Mouse (Mus musculus) G1E-ER4 (cell line): ENCODE measurements around the gene Vamp2. TPM values are rescaled to one million over a fixed set of nuclear protein-coding genes. Genes with fewer than 3 reads are reported as not detected.

Source experiments
- GATA1 ChIP-seq: IDR thresholded peaks from one replicate; pipeline ENCODE4 v1.8.0; 2012; ENCODE audit warnings: low read length, inconsistent platforms
- polyA plus RNA-seq: library from polyadenylated mRNA; stranded (reverse); fragments of >175 nt; gene quantifications from 2 replicates; pipeline ENCODE4 v1.2.3, GENCODE M21; 2012

Vamp2 gene
- polyA plus RNA-seq, 1 experiment: 39.6 TPM

DNA sequence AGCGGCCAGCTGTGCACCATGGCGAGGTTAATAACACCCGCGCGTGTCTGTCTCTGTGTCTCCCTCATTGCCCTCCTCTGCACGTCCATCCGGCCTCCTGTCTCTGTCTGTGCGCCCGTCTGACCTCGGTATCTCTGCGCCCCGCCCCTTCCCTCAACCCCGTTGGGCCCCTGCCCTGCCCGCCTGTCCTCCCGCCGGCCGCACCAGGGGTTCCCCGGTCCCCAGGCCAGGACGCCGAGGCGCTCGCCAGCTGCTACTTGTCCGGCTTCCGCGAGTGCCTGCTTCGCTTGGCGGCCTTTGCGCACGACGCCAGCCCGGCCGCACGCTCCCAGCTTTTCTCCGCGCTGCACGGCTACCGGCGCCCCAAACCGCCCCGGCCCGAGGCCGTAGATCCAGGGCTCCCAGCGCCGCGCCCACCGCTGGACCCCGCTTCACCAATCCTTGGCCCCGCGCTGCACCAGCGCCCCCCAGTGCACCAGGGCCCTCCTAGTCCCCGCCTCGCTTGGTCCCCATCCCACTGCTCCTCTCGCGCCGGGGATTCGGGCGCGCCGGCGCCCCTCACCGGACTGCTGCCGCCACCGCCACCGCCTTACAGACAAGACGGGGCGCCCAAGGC lies 34.2 kb downstream of the Vamp2 start, which contains the start of gene 9130213A22Rik:
TSS of gene 9130213A22Rik (minus strand) at position 254 of the 616 bp plus-strand sequence.
- no peak for TF ChIP-seq GATA1

DNA sequence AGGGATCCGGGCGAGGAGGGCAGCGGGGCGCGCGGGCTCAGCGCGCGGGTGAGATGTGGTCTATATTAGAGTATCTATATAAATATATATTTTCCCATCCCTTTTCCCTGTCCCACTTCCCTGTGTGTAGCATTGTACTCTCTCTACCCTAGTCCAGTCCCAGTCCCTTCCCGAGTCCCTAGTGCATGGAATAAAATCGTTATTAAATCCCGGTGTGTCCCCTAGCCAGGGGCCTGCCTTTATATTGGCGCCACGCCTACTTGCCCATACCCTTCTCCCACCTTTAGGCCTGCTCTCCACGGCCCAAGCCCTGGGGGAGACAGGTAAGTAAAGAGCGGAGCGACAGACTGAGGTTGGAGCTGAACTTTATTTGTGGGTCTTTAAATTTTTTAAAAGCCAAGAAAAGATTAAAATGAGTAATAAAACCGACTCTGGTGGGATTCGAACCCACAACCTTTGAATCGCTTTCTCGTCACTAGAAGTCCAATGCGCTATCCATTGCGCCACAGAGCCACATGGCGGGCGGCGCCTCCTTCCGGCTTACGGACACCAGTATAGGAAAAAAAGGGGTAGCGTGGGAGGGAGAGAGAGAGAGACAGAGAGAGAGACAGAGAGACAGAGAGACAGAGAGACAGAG lies 34.9 kb downstream of the Vamp2 start:
- TF ChIP-seq GATA1: no peak

DNA sequence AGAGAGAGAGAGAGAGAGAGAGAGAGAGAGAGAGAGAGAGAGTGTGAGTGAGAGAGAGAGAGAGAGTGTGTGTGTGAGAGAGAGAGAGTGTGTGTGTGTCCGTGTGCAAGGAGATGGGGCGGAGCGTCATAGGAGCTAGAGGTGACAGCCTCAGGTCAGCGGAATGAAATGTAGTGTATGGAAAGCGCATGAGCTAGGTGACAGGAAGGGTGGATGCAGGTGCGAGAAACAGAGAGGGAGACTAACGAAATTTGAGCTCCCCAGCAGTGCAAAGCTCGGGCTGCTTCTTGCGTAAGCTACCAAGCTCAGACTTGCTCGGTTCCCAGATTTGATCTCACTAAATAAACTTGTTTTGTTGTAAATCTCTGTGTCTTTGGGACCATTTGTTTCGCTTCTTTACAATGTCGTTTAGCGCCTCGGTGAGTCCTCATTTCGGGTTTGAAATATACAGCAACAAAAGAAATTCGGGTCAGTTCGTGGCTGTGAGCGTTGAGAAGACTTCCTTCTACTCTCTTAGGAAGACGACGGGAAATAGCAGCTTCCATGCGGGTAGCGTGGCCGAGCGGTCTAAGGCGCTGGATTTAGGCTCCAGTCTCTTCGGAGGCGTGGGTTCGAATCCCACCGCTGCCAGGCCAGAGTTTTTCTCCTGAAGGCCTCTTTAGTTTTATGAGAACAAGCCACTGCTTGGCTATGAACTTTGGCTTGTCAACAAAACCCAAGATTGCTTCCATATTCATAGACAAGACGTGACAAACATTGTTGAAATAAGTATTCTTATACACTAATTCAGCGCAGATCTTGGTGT lies 35.6 kb downstream of the Vamp2 start:
- TF ChIP-seq GATA1: no peak

DNA sequence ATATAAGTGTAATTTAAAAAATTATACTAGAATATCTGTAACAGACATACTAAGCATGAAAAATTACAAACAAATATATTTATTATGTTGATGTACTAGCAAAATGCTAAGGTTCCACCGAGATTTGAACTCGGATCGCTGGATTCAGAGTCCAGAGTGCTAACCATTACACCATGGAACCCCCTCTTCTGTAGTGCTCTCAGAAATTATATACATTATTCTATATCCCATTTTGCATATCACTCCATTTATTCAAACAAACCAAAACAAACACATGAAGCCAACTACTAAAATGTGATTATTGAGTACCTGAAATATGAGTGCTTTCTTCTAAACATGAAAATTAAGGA lies 36.2 kb downstream of the Vamp2 start:
- TF ChIP-seq GATA1: no peak

DNA sequence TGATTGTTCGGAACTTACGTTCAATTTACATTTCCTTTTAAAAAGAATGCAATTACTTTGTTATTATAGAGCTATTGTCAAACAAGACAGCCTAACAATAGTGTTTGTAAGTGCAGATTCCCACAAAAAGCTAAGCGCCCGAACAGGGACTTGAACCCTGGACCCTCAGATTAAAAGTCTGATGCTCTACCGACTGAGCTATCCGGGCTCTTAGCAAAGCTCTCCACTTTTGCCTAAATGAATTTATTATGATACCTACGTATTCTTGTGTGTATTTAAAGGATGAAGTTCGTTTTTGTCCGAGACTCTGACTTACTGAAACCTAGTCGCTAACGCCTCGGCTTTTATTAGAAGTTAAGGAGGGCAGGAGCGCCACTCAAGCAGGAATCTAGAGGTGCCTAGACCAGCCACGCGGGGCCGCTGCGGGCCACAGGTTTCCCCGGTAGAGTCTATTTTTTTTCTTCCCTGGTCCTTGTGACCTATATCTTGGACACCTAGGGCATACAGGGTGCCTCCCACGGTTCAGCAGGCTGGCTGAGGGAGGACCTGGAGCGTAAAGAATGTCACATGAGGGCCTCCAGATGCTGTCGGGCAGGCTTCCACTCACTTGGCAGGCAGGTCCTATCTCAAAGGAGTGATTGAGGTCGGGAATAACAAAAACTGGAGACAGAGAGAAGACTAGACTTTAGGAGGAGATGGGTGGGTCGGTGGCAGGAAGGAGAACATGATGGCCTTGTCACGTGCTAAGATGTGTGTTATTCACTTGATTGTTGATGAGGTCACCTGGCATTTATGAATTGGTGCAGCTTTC lies 37.0 kb downstream of the Vamp2 start:
- no peak for TF ChIP-seq GATA1

DNA sequence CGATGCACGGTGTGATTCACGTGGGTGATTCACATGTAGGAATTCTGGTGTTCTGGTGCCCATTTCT lies 37.4 kb downstream of the Vamp2 start, which contains the start of gene Aloxe3:
TSS of gene Aloxe3 (plus strand) at position 45 of the 67 bp plus-strand sequence.
- no peak for TF ChIP-seq GATA1

DNA sequence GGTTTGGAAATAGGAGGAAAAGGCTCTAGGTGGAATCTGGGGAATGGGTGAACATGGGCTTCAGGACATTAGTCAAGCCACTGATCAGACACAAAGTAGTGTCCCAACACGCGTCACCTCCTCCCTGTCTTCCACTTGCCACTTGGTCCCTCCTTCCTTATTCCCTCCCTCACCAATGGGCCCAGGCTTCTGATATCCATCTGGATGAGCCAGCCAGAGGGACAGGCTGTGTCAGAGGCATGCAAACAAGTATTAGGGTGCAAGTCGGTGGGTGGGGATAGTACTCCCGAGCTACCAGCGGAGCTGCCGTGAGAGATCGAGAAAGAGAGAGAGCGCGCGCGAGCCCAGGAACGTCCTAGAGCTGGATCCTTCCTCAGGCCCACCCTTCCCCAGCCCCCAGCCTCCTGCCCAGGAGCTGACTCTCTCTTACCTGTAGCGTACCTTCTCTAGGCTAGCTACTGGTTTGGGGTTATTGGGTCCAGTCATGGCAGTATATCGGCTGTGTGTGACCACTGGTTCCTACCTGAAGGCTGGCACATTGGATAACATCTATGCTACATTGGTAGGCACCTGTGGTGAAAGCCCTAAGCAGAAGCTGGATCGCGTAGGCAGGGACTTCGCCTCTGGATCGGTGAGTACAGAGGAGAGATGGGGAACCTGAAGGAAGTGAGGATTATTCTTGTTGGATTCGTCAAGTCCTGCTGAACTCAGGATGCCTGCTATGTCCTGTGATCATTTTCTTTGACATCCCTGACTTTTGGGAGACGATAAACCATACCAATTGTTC lies 37.8 kb downstream of the Vamp2 start:
- TF ChIP-seq GATA1: no peak

DNA sequence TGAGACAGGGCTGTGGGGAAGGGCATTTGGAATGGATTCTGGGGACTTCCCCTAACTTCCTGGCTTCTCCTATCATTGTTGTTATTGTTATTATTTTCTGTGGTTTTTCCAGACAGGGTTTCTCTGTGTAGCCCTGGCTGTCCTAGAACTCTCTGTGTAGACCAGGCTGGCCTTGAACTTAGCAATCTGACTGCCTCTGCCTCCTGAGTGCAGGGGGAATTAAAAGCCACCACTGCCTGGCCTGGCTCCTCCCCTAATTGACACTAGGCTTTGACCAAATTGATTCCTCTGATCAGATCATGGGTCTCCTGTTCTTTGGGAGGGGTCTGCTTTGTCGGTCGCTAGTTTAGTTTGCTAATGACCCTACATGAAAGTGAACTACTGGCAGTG lies 38.4 kb downstream of the Vamp2 start:
- TF ChIP-seq GATA1: no peak

DNA sequence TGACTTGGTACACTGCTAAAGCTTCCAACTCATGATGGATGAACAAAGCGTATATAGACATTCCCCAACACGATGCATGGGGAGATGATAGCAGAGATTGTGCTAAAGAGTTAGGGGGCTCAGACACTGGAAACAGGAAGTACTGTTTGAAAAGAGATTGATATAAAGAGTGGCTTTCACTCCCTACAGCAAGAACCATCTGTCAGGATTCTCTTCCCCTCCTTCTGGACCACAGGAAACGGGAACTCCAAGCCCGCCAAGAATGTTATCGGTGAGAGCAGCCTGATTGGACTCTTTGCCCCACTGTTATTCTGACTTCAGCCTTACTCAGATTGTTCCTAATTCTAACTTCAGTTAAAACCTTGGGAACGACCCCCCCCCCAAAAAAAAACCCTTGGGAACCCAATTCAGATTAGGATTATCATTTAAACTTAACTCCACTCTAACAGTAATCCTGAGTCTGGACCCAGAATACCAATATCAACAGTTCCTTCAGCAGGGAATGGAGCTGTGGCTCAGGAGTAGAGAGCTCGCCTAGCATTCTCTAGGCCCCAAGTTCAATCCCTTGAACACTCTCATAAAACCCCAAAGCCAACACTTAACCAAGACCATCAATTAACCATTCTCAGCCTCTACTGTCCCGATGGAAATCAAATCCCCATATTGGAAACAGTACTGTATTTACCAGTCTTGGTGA lies 40.3 kb downstream of the Vamp2 start:
- TF ChIP-seq GATA1: no peak

DNA sequence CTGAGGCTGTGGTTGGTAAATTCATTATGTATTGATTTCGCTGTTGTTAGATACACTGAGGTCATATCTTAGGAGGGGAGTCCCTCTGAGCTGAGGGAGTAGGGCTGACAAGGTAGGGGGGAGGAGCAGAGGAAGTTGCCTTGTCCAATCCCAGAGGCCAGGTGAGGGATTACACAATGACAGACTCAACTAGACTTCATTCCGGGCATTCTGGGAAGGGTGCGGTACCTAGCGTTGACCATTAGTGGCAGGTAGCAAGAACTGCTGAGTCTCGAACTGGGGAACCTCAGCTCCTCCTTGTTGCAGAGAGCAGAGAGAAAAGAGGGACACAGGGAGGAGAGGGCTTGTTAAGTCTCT lies 45.3 kb downstream of the Vamp2 start:
- no peak for TF ChIP-seq GATA1

DNA sequence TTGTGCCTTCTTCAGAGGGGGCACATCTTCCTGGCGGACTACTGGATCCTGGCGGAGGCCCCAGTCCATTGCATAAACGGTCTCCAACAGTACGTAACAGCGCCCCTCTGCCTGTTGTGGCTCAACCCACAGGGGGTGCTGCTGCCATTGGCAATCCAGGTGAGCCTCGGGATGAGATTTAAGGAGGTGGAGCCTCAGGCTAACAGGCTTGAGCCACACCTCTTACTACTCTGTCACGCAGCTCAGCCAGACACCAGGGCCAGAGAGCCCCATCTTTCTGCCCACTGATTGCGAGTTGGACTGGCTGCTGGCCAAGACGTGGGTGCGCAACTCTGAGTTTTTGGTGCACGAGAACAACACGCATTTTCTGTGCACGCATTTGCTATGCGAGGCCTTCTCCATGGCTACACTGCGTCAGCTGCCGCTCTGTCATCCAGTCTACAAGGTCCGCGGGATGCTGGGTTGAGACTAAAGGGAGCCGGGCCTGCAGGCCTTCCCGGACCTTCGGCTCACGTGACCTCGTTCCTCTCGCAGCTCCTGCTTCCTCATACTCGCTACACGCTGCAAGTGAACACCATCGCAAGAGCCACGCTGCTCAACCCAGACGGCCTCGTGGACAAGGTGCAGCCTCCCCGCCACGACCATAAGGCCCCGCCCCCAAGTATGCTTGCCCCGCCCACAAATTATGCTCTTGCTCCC lies 45.8 kb downstream of the Vamp2 start:
- TF ChIP-seq GATA1: no peak

DNA sequence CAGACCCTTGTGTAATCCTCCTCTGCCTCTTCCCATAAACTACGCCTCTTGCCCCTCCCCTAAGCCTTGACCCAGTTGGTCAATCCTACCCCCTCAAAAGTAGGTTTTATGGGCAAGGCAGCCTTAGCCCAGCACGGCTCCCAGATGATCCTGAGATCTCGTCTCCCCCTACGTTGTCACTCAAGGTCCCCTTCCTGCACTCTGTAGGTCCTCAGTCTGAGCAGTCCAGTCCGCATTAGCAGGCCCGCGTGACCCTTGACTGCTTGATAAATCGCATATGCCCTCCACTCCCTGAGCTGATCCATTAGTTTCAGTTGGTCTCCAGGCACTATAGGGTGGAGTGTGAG lies 46.3 kb downstream of the Vamp2 start:
- no peak for TF ChIP-seq GATA1

DNA sequence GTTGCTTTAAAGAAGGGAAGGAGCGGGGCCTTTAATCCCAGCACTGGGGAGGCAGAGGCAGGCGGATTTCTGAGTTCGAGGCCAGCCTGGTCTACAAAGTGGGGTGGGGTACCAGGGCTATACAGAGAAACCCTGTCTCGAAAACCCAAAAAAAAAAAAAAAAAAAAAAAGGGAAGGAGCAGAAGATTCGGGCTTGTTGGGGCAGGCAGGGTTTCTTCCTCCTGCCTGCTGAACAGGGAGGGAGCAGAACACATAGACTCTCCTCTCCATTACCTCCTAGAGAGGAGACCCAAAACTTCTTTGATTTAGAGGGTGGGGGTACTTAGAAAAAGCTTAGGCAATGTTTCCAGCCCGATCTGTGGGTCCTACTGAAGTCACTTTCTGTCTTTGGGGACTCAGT lies 47.1 kb downstream of the Vamp2 start:
- TF ChIP-seq GATA1: no peak

Other genes starting within 250 kb of the Vamp2 start
- gene Ndel1, start 216.6 kb upstream of the Vamp2 start, polyA plus RNA-seq: 29.4 and 40.1 TPM in 2 replicates
- not detected in 2 replicates for gene Rnf222, start 199.9 kb upstream of the Vamp2 start, polyA plus RNA-seq
- gene Rpl26, start 186.9 kb upstream of the Vamp2 start, polyA plus RNA-seq: 180 and 197 TPM in 2 replicates
- gene Odf4, start 161.4 kb upstream of the Vamp2 start, polyA plus RNA-seq: not detected in 2 replicates
- gene Arhgef15, start 131.0 kb upstream of the Vamp2 start, polyA plus RNA-seq: not detected in 2 replicates
- 1.2 and 1.5 TPM in 2 replicates for gene Slc25a35, start 120.4 kb upstream of the Vamp2 start, polyA plus RNA-seq
- gene Rangrf, start 113.3 kb upstream of the Vamp2 start, polyA plus RNA-seq: 11.1 and 12.8 TPM in 2 replicates
- gene Pfas, start 80.0 kb upstream of the Vamp2 start, polyA plus RNA-seq: 31.5 and 37.6 TPM in 2 replicates
- 39.7 and 70.1 TPM in 2 replicates for gene Ctc1, start 72.6 kb upstream of the Vamp2 start, polyA plus RNA-seq
- 217 and 345 TPM in 2 replicates for gene Aurkb, start 42.8 kb upstream of the Vamp2 start, polyA plus RNA-seq
- gene Borcs6, start 28.8 kb upstream of the Vamp2 start, polyA plus RNA-seq: 20.5 and 25.2 TPM in 2 replicates
- gene Tmem107, start 17.7 kb upstream of the Vamp2 start, polyA plus RNA-seq: 55.6 and 63.5 TPM in 2 replicates
- 25.0 and 26.2 TPM in 2 replicates for gene Per1, start 6.7 kb downstream of the Vamp2 start, polyA plus RNA-seq
- gene Hes7, start 31.9 kb downstream of the Vamp2 start, polyA plus RNA-seq: 0.80 and 1.4 TPM in 2 replicates
- gene 9130213A22Rik, start 34.1 kb downstream of the Vamp2 start, polyA plus RNA-seq: 0.09 and 0.10 TPM in 2 replicates
- not detected in 2 replicates for gene Aloxe3, start 37.4 kb downstream of the Vamp2 start, polyA plus RNA-seq
- not detected in 2 replicates for gene Alox12b, start 68.5 kb downstream of the Vamp2 start, polyA plus RNA-seq
- not detected in 2 replicates for gene Alox8, start 109.4 kb downstream of the Vamp2 start, polyA plus RNA-seq
- not detected in 2 replicates for gene Gucy2e, start 148.5 kb downstream of the Vamp2 start, polyA plus RNA-seq
- 39.6 and 50.3 TPM in 2 replicates for gene Cntrob, start 235.3 kb downstream of the Vamp2 start, polyA plus RNA-seq
- gene Trappc1, start 235.5 kb downstream of the Vamp2 start, polyA plus RNA-seq: 4.2 and 6.8 TPM in 2 replicates
- gene Kcnab3, start 237.8 kb downstream of the Vamp2 start, polyA plus RNA-seq: 2.1 and 2.7 TPM in 2 replicates